Mouse (Mus musculus) liver, adult 2 months (tissue): Measurements from ENCODE around the gene Bdh2.

Source experiments
- CTCF ChIP-seq: fragments of 200-500 bp; IDR thresholded peaks from 2 replicates; pipeline ENCODE4 v1.5.1; 2011; ENCODE audit warnings: low read depth, low read length, control low read depth
- POLR2A ChIP-seq: fragments of 200-500 bp; IDR thresholded peaks from 2 replicates; pipeline ENCODE4 v1.6.1; 2011; ENCODE audit warnings: low read length, control low read depth; ENCODE audit not compliant: insufficient read depth; ENCODE audit errors: extremely low read depth

DNA sequence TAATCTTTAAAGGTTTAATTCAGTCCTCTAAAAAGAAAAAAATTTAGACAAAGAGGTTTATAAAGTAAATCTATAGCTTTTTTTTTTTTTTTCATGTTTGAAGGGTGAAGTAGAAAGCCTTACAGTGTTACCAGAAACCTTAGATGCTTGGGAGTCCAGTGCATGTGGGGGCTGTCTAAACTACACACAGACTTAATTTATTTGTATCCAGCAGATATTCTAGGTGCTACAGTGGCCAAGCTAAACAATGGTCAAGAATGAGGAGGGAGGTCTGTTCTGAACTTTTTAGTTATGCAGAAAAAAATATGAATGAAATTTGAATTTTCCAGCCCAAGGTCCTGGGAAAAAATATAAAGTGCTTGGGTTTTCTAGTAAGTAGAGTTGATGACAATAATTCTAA lies 26.2 kb upstream of the Bdh2 start:
- TF ChIP-seq CTCF: no peak
- TF ChIP-seq POLR2A: no peak
